Mouse (Mus musculus): Measurements from ENCODE around the gene Taz.

DNA sequence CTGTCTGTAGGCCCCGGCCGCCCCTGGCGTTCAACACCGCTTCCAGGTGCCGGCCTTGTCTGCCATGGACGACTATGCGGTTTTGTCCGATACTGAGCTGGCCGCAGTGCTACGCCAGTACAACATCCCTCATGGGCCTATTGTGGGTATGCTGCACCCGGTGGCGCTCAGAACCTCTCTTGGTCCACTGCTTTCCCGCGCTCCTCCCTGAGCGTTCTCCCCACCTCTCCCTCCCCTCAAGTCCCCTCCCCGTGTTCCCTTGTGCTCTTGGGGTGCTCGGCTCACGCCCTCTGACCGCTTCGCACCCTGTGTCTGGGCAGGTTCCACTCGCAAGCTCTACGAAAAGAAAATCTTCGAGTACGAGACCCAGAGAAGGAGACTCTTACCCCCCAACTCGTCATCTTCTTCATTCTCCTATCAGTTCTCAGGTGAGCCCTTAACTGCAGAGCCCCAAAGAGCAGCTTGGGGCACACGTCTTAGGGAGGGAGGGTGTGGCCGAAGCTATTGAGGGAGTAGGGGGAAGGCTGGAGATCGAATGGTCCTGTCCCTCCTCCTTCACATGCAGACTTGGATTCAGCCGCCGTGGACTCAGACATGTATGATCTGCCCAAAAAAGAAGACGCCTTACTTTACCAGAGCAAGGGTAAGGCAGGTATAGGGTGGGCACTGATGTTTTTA is 26.7 kb upstream of the Taz start:
- TF ChIP-seq CTCF (IDR thresholded peaks at IDR 0.05; ENCODE audit: low read depth) = no peak
- no peak for TF ChIP-seq EP300 (IDR thresholded peaks at IDR 0.05; ENCODE audit: low read depth)

Data from heart, postnatal 0 days (tissue).